Mouse (Mus musculus) liver, embryonic 16.5 days (tissue): ENCODE data around the gene Mall. TPM values are rescaled to one million over a fixed set of nuclear protein-coding genes. Genes with fewer than 3 reads are reported as not detected.

Experiments
- ATAC-seq: fragments of 200-750 bp; cut with Nextera tagmentation; 2 replicates; pipeline ENCODE4 v1.8.0; 2017; ENCODE audit warnings: low read depth, mild to moderate bottlenecking, moderate number of reproducible peaks, moderate library complexity
- H3K27ac ChIP-seq: fragments of 300-500 bp; sonication (generic); 2 replicates; pipeline ENCODE4 v1.5.1; 2014; ENCODE audit warnings: mild to moderate bottlenecking, low read length
- H3K27me3 ChIP-seq: fragments of 300-500 bp; sonication (generic); 2 replicates; pipeline ENCODE4 v1.6.1; 2014; ENCODE audit warnings: low read depth, low read length, mixed read lengths; ENCODE audit not compliant: control insufficient read depth, insufficient read depth
- H3K36me3 ChIP-seq: fragments of 300-500 bp; sonication (generic); 2 replicates; pipeline ENCODE4 v1.6.1; 2014; ENCODE audit warnings: mild to moderate bottlenecking; ENCODE audit not compliant: control insufficient read depth, insufficient read depth
- H3K4me1 ChIP-seq: fragments of 300-500 bp; sonication (generic); 2 replicates; pipeline ENCODE4 v1.6.1; 2014; ENCODE audit warnings: low read depth, low read length, mixed read lengths; ENCODE audit not compliant: control insufficient read depth
- H3K4me2 ChIP-seq: fragments of 300-500 bp; sonication (generic); 2 replicates; pipeline ENCODE4 v1.6.1; 2014; ENCODE audit warnings: low read depth, low read length, mixed read lengths
- H3K4me3 ChIP-seq: fragments of 300-500 bp; sonication (generic); 2 replicates; pipeline ENCODE4 v1.5.1; 2014; ENCODE audit warnings: low read depth, mild to moderate bottlenecking, low read length
- H3K9ac ChIP-seq: fragments of 300-500 bp; sonication (generic); 2 replicates; pipeline ENCODE4 v1.6.1; 2014; ENCODE audit warnings: low read depth, low read length
- H3K9me3 ChIP-seq: fragments of 300-500 bp; sonication (generic); replicated peaks from 2 replicates; pipeline ENCODE4 v1.6.1; 2016; ENCODE audit warnings: low read length; ENCODE audit not compliant: control insufficient read depth
- WGBS: fragments of 180-500 bp; shearing (Covaris S2); extraction: QIAGEN DNeasy Blood & Tissue Kit; methylation state at CpG from one replicate; pipeline ENCODE4 v1.1.7; 2014; ENCODE audit not compliant: insufficient replicate concordance; 5-methylcytosine and 5-hydroxymethylcytosine counted together
- polyA plus RNA-seq: library from polyadenylated mRNA; unstranded; fragments of >200 nt; fragmentation: Nextera tagmentation; extraction: Ambion mirVana; gene quantifications from 2 replicates; pipeline ENCODE4 v1.2.1, GENCODE M21; 2015

The Mall gene
- polyA plus RNA-seq, 1 experiment from 2014 or later: 0.25 TPM

DNA sequence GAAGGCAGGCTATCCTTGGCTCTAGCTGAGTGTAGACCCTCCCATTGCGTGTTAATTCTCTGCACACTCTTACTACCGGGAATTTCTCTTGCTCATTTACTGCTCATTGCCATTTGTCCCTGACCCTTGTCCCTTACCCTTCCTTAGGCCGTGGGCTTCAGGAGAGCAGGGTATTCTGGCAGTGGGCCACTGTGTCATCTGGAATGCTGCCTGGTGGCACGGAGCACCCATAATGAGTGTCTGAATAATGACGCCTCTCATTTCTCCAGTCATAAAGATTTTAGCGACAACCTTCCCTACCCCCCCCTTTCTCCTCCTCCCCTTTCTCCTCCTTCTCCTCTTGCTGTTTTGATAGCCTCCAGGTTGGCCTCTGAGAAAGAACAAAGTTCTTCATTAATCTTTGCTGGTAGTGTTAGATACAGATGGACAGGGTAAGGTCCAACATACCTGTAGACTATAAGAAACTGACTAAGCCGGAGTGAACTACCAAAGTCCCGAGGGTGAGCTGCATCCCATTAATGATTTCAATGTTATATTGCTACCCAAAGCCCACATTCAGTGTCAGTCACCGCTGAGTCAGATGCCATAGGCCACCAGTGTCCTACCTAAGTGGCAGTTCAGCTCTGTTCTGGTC, 5.9 kb upstream of the Mall start:
- no peak for ATAC-seq

DNA sequence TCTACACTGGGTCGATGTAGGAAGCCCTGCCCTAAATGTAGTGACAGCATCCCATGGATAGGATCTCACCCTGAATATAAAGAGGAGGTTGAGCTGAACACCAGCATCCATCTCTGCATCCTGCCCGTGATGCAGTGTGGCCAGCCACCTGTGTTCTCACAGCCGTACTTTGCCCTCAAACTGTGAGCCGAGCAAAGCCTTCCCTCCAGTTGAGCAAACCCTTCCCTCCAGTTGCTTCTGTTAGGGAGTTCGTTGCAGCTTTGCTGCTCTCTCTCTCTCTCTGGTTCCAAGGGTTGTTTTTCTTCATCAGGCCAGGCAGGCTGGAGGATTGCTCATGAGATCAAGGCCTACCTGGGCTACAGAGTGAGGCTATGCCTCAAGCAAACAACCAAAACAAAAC, 5.2 kb upstream of the Mall start:
- ATAC-seq: no peak
- H3K4me2 ChIP-seq: no peak overlapping the region
- no peaks in the 10 kb centered on the region for H3K9me3 ChIP-seq
- H3K27me3 ChIP-seq: peaks cover 5% of the 10 kb centered on the region
- no peak overlapping the region for H3K27ac ChIP-seq
- no peaks in the 10 kb centered on the region for H3K36me3 ChIP-seq
- no peak overlapping the region for H3K9ac ChIP-seq
- no peak overlapping the region for H3K4me3 ChIP-seq
- H3K4me1 ChIP-seq: no peaks in the 10 kb centered on the region
- 56% methylated on average over 5 of the region's 5 CpGs for whole genome bisulfite sequencing

More for the DNA sequence above, 5.9 kb upstream of the Mall start:
- H3K9ac ChIP-seq: no peak overlapping the region
- H3K4me2 ChIP-seq: no peak overlapping the region
- no peak overlapping the region for H3K4me3 ChIP-seq
- no peak overlapping the region for H3K27ac ChIP-seq
- no peaks in the 10 kb centered on the region for H3K9me3 ChIP-seq
- H3K4me1 ChIP-seq: no peaks in the 10 kb centered on the region
- no peaks in the 10 kb centered on the region for H3K36me3 ChIP-seq
- WGBS: 68% methylated on average over 9 of the region's 9 CpGs
- H3K27me3 ChIP-seq: no peaks in the 10 kb centered on the region; the same call in 1 of the 2 replicates

DNA sequence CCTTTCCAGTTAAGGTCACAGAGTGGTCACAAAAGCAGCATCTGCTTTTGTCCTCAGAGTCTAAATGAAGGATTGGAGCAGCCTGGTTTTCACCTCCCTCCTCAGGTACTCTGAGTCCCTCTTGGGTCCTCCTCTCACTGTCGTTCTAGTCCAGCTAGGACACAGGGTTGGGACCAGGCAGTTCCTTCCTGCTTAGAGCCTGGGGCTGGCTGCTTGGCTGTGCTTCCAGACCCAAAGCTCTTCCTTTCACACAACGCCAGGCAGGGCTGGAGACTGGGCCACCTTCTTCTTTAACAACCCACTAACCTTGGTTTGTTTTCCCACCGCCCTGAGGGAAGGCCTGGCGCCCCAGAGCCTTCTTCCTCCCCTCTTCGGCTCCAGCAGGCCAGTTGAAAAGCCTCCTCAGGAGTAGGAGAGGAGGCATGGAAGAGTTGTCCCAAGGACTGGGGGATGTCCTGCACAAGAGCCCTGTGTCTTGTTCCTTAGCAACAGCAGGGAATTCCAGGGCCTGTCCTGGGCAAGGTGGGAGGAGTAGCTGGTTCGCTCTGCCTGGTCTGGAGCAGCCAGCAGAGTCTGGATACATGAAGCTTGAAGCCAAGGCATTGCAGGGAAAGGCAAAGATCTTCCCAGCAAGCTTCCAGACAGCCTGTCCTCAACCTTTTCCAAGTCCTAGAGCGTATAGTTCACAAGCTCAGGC, 717 bp upstream of the Mall start:
- no peak for ATAC-seq
- Histone ChIP-seq H3K9me3 (no peaks in the 10 kb centered on the region), H3K27ac (no peak overlapping the region), H3K27me3 (peaks cover 19% of the 10 kb centered on the region), H3K9ac (no peak overlapping the region), H3K4me2 (no peak overlapping the region), H3K4me3 (no peak overlapping the region), H3K36me3 (no peaks in the 10 kb centered on the region), H3K4me1 (no peaks in the 10 kb centered on the region)
- WGBS: 57% methylated on average over 7 of the region's 7 CpGs

DNA sequence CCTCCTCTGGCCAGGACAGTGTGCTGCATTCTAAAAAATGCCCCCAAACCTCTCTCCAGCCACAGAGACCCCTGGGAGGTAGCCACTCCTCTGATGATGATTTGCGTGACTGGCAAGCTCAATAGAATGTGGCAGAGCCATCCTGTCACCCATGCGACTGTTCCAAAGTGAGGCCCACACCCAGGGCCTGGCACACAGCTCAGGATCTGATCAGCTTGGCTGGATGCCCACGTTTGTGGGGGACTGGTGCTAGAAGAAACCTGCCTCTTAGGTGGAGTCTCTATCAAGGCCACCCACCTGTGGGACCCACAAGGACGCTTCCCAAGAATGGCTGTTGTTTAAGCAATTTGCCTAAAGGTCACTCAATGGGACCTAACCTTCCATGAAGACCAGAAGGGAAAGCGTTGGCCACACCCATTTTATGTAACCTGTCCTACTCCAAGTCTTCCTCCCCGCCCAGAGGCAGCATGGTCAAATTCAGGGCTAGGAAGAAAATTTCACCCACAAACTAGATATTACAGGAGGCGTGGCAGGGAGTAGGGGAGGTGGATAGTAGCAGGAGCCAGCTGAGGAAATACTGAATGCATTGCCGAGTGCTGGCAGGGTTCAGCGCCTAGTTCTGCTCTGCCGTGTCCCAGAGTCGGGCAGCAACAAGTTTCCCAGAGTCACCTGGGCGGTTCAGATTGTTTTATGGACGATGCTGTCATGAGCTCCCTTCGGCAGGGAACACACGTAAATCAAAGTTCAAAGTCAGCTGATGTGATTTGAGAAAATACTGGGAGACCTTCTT, 876 bp downstream of the Mall start:
- WGBS: 35% methylated on average over 15 of the region's 15 CpGs
- Histone ChIP-seq H3K36me3 (no peaks in the 10 kb centered on the region), H3K9ac (no peak overlapping the region), H3K4me3 (no peak overlapping the region), H3K9me3 (no peaks in the 10 kb centered on the region), H3K4me2 (no peak overlapping the region), H3K27ac (no peak overlapping the region), H3K4me1 (no peaks in the 10 kb centered on the region), H3K27me3 (peaks cover 19% of the 10 kb centered on the region)
- no peak for ATAC-seq

DNA sequence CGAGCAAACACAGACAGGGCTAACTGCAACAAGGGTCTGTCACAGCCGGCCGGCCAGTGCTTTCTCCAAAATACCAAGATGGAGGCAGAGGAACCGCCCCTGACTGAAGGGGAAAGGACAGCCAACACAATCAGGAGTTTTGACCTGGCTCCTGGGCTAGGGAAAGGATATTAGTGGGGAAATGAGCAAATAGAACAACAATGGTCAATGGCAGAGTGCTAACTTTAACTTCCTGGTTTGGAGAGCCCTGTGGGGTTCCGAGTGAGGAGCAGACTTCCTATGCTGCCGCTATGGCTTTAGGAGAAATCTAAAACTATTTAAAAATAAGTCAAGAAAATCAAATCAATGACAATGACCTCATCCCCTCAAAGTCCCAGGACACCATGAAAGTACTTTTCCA, 1.6 kb downstream of the Mall start:
- no peak overlapping the region for H3K27ac ChIP-seq
- no peak overlapping the region for H3K4me2 ChIP-seq
- peaks cover 19% of the 10 kb centered on the region for H3K27me3 ChIP-seq
- no peaks in the 10 kb centered on the region for H3K4me1 ChIP-seq
- no peaks in the 10 kb centered on the region for H3K9me3 ChIP-seq
- 40% methylated on average over 6 of the region's 6 CpGs for WGBS
- H3K36me3 ChIP-seq: no peaks in the 10 kb centered on the region
- no peak for ATAC-seq
- no peak overlapping the region for H3K9ac ChIP-seq
- H3K4me3 ChIP-seq: no peak overlapping the region

DNA sequence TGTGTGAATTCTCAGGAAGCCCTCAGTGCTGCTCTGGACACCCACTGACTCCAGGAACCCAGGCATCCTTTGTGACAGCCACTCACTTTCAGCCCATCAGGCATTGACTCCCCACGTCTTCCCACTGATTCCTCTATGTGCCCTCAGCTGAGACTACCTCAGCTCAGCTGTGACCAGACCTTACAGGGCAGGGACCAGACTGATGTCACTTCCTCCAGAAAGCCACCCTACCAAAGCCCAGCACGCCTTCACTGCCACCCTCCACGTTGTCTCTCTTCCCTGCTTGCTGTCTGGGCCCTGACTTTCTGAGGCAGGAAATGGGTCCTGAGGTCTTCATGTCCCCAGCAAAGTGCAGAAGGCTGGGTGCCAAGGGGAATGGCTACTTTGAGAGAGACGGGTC, 6.5 kb downstream of the Mall start:
- H3K9me3 ChIP-seq: no peaks in the 10 kb centered on the region
- no peak overlapping the region for H3K9ac ChIP-seq
- WGBS: 24% methylated on average over 4 of the region's 4 CpGs
- H3K4me2 ChIP-seq: no peak overlapping the region
- ATAC-seq: no peak
- no peaks in the 10 kb centered on the region for H3K27me3 ChIP-seq
- no peaks in the 10 kb centered on the region for H3K4me1 ChIP-seq
- no peaks in the 10 kb centered on the region for H3K36me3 ChIP-seq
- H3K4me3 ChIP-seq: no peak overlapping the region
- H3K27ac ChIP-seq: no peak overlapping the region

DNA sequence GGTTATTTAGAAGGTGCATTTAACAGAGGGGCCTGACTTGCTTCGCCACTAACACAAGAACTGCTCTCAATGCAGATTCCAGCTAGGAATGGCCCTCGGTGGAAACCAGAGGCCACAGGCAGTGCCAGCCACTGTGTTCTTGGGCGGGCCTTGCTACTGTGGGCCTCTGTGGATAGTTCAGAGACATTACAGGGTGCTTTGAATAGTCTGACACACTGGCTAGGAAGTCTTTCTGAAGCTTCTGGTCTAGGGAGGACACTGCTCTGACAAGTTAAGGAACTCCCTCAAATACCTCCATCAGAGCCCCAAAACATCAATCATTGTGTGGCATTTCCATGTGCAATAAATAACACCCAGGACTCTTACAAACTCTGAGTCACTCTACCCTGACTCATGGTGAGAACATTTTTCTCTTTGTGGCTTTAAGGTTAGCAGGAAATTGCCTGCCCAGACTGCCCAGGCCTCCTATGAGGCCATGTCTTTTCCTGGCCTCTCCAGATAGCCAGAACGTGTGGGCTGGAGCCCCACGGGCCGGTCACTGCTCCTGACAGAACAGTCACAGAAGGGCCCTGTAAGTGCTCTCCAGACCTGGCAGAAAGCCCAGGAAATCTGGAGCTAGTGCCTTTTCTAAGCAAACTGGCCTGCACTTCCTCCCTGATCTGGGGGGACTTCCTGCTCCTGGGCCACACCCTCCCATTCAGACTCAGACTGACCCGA, 7.4 kb downstream of the Mall start:
- Histone ChIP-seq H3K4me2 (no peak overlapping the region), H3K9me3 (no peaks in the 10 kb centered on the region), H3K36me3 (no peaks in the 10 kb centered on the region), H3K4me3 (no peak overlapping the region), H3K27me3 (no peaks in the 10 kb centered on the region), H3K27ac (0 out of 2 replicates have a peak overlapping the region, but pooled peaks have one; percentile 17), H3K9ac (no peak overlapping the region), H3K4me1 (no peaks in the 10 kb centered on the region)
- WGBS: 17% methylated on average over 7 of the region's 7 CpGs
- peak; percentile 41 for ATAC-seq

DNA sequence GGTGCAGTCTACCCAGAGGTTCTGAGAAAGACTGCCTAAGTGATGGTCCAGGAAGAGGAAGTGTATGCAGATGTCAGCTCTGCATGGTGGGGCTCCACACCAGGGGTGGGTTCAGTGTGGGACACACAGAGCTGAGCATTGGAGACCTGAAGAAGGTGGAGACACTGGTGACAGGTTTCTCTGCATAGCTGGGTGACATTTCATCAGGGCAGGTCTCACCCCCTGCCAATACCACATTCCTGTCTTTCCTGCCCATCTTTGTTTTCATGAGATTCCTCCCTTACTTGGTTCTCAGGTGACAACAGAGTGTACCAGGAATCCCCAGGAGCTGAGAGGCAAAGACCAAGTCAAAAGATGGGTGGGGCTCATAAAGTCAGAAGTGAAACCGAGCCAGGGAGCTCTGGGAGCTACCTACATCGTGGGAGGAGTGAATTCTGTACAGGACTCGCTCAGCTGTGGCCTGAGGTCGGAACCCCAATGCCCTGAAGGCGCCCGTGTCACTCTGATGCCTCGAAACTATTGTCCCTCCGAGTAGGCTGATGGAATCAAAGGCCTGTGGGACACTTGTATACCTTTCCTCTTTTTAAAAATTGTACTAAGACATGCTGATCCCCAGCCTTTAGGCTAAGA, 10.8 kb downstream of the Mall start:
- WGBS: 40% methylated on average over 8 of the region's 8 CpGs
- no peak for ATAC-seq
- H3K27ac ChIP-seq: no peak overlapping the region

More for the DNA sequence above, 10.8 kb downstream of the Mall start:
- no peak overlapping the region for H3K4me2 ChIP-seq
- no peaks in the 10 kb centered on the region for H3K27me3 ChIP-seq
- no peaks in the 10 kb centered on the region for H3K36me3 ChIP-seq
- H3K4me1 ChIP-seq: no peaks in the 10 kb centered on the region
- no peak overlapping the region for H3K4me3 ChIP-seq
- H3K9ac ChIP-seq: no peak overlapping the region
- no peaks in the 10 kb centered on the region for H3K9me3 ChIP-seq
